Mouse (Mus musculus): ENCODE measurements at regions not wholly inside any gene's neighbourhood (a gene's known extent, or its start where the extent isn't known, plus 50 kb on each side); places are given as distances from the start of the nearest gene placed in this dataset.

- no peaks in the 10 kb centered on the region for H3K27me3 ChIP-seq (ENCODE audit: control insufficient read depth, insufficient read depth, low read length)
- no peak overlapping the region for H3K27ac ChIP-seq (ENCODE audit: low read length)
- no peak overlapping the region for H3K9ac ChIP-seq (ENCODE audit: low read length)
- WGBS, result 4% methylated on average over 5 of the region's 5 CpGs
- no peak overlapping the region for H3K4me3 ChIP-seq (replicated peaks; ENCODE audit: low read length)
- no peak for ATAC-seq (ENCODE audit: insufficient read depth, low FRiP score)
- no peaks in the 10 kb centered on the region for H3K4me1 ChIP-seq (ENCODE audit: control insufficient read depth, insufficient read depth, low read length)
- H3K9me3 ChIP-seq (replicated peaks; ENCODE audit: control insufficient read depth, low read length), result no peaks in the 10 kb centered on the region
- H3K4me2 ChIP-seq (ENCODE audit: low read depth, low read length), result no peak overlapping the region
- H3K36me3 ChIP-seq (ENCODE audit: control insufficient read depth, insufficient read depth, low read length), result no peaks in the 10 kb centered on the region
Observed at GRCm38 (mm10) chr3:127970891-127971290, 74.8 kb upstream of the Fam241a start.

DNA sequence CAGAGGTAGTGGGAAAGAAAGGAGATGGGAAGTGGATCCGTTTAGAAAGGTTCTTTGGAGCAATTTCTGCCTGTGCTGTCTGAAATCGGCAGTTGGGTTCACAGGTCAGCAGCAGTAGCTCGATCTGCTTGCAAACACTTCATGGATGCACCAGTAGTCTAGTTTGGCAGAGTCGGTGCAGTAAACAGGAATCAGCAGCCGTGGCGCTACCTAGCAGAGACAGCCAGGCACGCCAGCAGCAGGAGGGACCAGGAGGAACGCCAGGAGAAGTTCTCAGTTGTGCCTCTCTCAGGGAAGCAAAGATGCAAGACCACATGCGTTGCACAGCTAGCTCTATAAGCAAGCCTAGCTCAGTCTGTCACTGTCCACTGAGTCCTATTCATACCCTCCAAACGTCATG, 71.0 kb upstream of the Fam241a start:
- 70% methylated on average over 10 of the region's 10 CpGs for WGBS
- ATAC-seq (ENCODE audit: insufficient read depth, low FRiP score), result no peak
- no peaks in the 10 kb centered on the region for H3K36me3 ChIP-seq (ENCODE audit: control insufficient read depth, insufficient read depth, low read length)

DNA sequence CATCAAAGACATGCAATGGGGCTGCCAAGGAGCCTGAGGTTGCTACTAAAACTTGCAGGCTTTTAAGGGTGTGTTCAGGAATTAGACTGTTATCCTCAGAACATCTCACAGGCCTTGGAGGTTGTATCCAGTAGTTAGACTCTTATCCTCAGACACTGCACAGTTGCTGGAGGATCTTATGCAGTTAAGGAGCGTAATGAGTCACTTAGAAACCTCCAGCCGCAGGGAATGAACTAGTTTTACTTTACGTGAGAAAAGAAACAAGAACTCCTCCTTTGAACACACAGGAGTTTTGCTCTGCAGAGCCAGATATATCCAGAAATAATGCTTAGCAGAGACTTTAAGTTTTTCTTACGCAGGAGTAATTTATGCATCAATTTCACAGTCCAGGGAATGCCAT, 70.1 kb upstream of the Fam241a start:
- no peaks in the 10 kb centered on the region for H3K27me3 ChIP-seq (ENCODE audit: control insufficient read depth, insufficient read depth, low read length)
- H3K27ac ChIP-seq (ENCODE audit: low read length), result no peak overlapping the region
- WGBS, result 81% methylated on average over 4 of the region's 4 CpGs
- H3K4me1 ChIP-seq (ENCODE audit: control insufficient read depth, insufficient read depth, low read length), result no peaks in the 10 kb centered on the region
- ATAC-seq (ENCODE audit: insufficient read depth, low FRiP score), result no peak
- no peaks in the 10 kb centered on the region for H3K36me3 ChIP-seq (ENCODE audit: control insufficient read depth, insufficient read depth, low read length)
- no peak overlapping the region for H3K4me3 ChIP-seq (replicated peaks; ENCODE audit: low read length)
- no peak overlapping the region for H3K9ac ChIP-seq (ENCODE audit: low read length)
- no peak overlapping the region for H3K4me2 ChIP-seq (ENCODE audit: low read depth, low read length)
- no peaks in the 10 kb centered on the region for H3K9me3 ChIP-seq (replicated peaks; ENCODE audit: control insufficient read depth, low read length)

More for the DNA sequence above, 71.0 kb upstream of the Fam241a start:
- no peak overlapping the region for H3K27ac ChIP-seq (ENCODE audit: low read length)
- H3K9ac ChIP-seq (ENCODE audit: low read length), result no peak overlapping the region
- no peak overlapping the region for H3K4me2 ChIP-seq (ENCODE audit: low read depth, low read length)
- no peaks in the 10 kb centered on the region for H3K9me3 ChIP-seq (replicated peaks; ENCODE audit: control insufficient read depth, low read length)
- no peak overlapping the region for H3K4me3 ChIP-seq (replicated peaks; ENCODE audit: low read length)
- no peaks in the 10 kb centered on the region for H3K4me1 ChIP-seq (ENCODE audit: control insufficient read depth, insufficient read depth, low read length)
- H3K27me3 ChIP-seq (ENCODE audit: control insufficient read depth, insufficient read depth, low read length), result no peaks in the 10 kb centered on the region

- H3K4me2 ChIP-seq (ENCODE audit: low read depth, low read length), result no peak overlapping the region
- H3K36me3 ChIP-seq (ENCODE audit: control insufficient read depth, insufficient read depth, low read length), result no peaks in the 10 kb centered on the region
- H3K27ac ChIP-seq (ENCODE audit: low read length), result no peak overlapping the region
- ATAC-seq (ENCODE audit: insufficient read depth, low FRiP score), result no peak
- H3K4me3 ChIP-seq (replicated peaks; ENCODE audit: low read length), result no peak overlapping the region
- H3K9ac ChIP-seq (ENCODE audit: low read length), result no peak overlapping the region
- H3K27me3 ChIP-seq (ENCODE audit: control insufficient read depth, insufficient read depth, low read length), result no peaks in the 10 kb centered on the region; the same call in 1 of the 2 replicates
- H3K9me3 ChIP-seq (replicated peaks; ENCODE audit: control insufficient read depth, low read length), result no peaks in the 10 kb centered on the region
- no peaks in the 10 kb centered on the region for H3K4me1 ChIP-seq (ENCODE audit: control insufficient read depth, insufficient read depth, low read length)
- 38% methylated on average over 13 of the region's 13 CpGs for WGBS
Observed at GRCm38 (mm10) chr3:127958919-127959684, 63.0 kb upstream of the Fam241a start.

DNA sequence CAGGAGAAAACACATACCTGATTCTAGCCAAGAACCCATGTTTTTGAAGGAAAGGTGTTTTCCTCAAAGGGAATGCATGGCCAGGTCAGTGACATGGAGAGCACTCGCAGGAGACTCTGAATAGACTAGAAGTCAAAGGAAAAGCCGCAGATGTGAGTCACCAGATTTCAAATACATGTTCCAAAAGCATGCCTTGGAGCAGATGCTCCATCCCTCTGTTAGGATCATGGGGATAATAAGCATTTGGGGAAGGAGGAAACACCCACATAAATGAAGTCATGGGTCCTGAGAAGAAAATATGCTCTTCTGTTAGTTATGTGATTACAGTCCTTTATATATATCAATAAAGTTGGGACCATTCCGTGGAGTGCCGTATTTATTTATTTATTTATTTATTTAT, 58.7 kb upstream of the Fam241a start:
- no peaks in the 10 kb centered on the region for H3K4me1 ChIP-seq (ENCODE audit: control insufficient read depth, insufficient read depth, low read length)
- no peak overlapping the region for H3K27ac ChIP-seq (ENCODE audit: low read length)
- 92% methylated on average over 4 of the region's 4 CpGs for WGBS
- no peak overlapping the region for H3K4me3 ChIP-seq (replicated peaks; ENCODE audit: low read length)
- H3K27me3 ChIP-seq (ENCODE audit: control insufficient read depth, insufficient read depth, low read length), result no peaks in the 10 kb centered on the region; the same call in 1 of the 2 replicates
- H3K9me3 ChIP-seq (replicated peaks; ENCODE audit: control insufficient read depth, low read length), result no peaks in the 10 kb centered on the region
- no peak overlapping the region for H3K4me2 ChIP-seq (ENCODE audit: low read depth, low read length)
- no peak overlapping the region for H3K9ac ChIP-seq (ENCODE audit: low read length)
- H3K36me3 ChIP-seq (ENCODE audit: control insufficient read depth, insufficient read depth, low read length), result no peaks in the 10 kb centered on the region
- no peak for ATAC-seq (ENCODE audit: insufficient read depth, low FRiP score)

GRCm38 (mm10) chr3:127953610-127954009, 57.5 kb upstream of the Fam241a start:
- no peaks in the 10 kb centered on the region for H3K9me3 ChIP-seq (replicated peaks; ENCODE audit: control insufficient read depth, low read length)
- no peak overlapping the region for H3K4me2 ChIP-seq (ENCODE audit: low read depth, low read length)
- no peaks in the 10 kb centered on the region for H3K4me1 ChIP-seq (ENCODE audit: control insufficient read depth, insufficient read depth, low read length)
- no peak overlapping the region for H3K9ac ChIP-seq (ENCODE audit: low read length)
- no peaks in the 10 kb centered on the region for H3K27me3 ChIP-seq (ENCODE audit: control insufficient read depth, insufficient read depth, low read length)
- no peak overlapping the region for H3K4me3 ChIP-seq (replicated peaks; ENCODE audit: low read length)
- H3K36me3 ChIP-seq (ENCODE audit: control insufficient read depth, insufficient read depth, low read length), result no peaks in the 10 kb centered on the region
- ATAC-seq (ENCODE audit: insufficient read depth, low FRiP score), result no peak
- WGBS, result 82% methylated on average over 4 of the region's 4 CpGs
- H3K27ac ChIP-seq (ENCODE audit: low read length), result no peak overlapping the region

DNA sequence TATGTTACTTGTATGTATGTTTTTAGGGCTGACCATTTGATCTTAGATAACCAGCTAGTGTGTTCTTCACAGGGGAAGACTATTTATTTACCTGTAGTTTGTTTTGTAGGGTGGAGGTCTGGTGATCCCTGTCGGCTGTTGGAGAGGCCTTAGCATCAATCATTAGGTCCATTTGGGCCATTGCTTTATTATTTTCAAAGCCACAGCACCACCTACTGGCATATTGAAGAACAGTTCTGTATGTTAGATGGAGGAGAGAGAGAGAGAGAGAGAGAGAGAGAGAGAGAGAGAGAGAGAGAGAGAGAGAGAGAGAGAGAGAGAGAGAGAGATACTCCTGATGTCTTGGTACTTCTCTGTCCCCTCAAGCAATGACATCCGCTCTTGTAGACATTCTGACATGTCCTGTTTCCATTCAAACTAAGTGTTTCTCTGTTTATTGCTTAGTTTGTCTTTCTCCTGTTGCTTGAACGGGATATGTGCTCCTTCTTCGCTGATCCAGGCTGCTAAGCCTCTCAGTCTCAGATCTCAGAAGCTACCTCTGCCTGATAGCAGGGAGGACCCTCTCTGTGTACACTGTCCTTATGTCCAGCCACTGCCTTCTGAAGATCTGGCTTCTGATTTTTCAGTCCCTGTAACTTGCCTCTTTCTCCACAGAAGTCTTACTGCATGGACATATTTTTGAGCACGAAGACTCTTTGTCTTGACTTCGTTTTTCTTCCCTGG, 52.9 kb upstream of the Fam241a start:
- Histone ChIP-seq H3K9me3 (replicated peaks; ENCODE audit: control insufficient read depth, low read length) (no peaks in the 10 kb centered on the region), H3K4me3 (replicated peaks; ENCODE audit: low read length) (no peak overlapping the region), H3K27me3 (ENCODE audit: control insufficient read depth, insufficient read depth, low read length) (no peaks in the 10 kb centered on the region), H3K9ac (ENCODE audit: low read length) (no peak overlapping the region), H3K4me2 (ENCODE audit: low read depth, low read length) (no peak overlapping the region), H3K4me1 (ENCODE audit: control insufficient read depth, insufficient read depth, low read length) (no peaks in the 10 kb centered on the region), H3K36me3 (ENCODE audit: control insufficient read depth, insufficient read depth, low read length) (no peaks in the 10 kb centered on the region), H3K27ac (ENCODE audit: low read length) (no peak overlapping the region)
- 46% methylated on average over 6 of the region's 6 CpGs for WGBS
- no peak for ATAC-seq (ENCODE audit: insufficient read depth, low FRiP score)

- no peaks in the 10 kb centered on the region for H3K36me3 ChIP-seq (ENCODE audit: control insufficient read depth, insufficient read depth, low read length)
- ATAC-seq (ENCODE audit: insufficient read depth, low FRiP score), result no peak
- no peaks in the 10 kb centered on the region for H3K27me3 ChIP-seq (ENCODE audit: control insufficient read depth, insufficient read depth, low read length)
- WGBS, result 64% methylated on average over 5 of the region's 5 CpGs
- H3K4me3 ChIP-seq (replicated peaks; ENCODE audit: low read length), result no peak overlapping the region
- no peak overlapping the region for H3K4me2 ChIP-seq (ENCODE audit: low read depth, low read length)
- no peak overlapping the region; the same call in 1 of the 2 replicates for H3K9ac ChIP-seq (ENCODE audit: low read length)
- no peaks in the 10 kb centered on the region for H3K4me1 ChIP-seq (ENCODE audit: control insufficient read depth, insufficient read depth, low read length)
- H3K27ac ChIP-seq (ENCODE audit: low read length), result no peak overlapping the region
- H3K9me3 ChIP-seq (replicated peaks; ENCODE audit: control insufficient read depth, low read length), result no peaks in the 10 kb centered on the region
Observed at GRCm38 (mm10) chr3:127948326-127948725, 52.2 kb upstream of the Fam241a start.
